Mouse (Mus musculus) megakaryocyte progenitor cell, adult 5-6 weeks (primary cell): ENCODE data around the gene Rad51b. TPM values are rescaled to one million over a fixed set of nuclear protein-coding genes. Genes with fewer than 3 reads are reported as not detected.

Source experiments
- ATAC-seq: replicated peaks from 2 replicates; pipeline ENCODE4 v1.8.0; 2016; ENCODE audit warnings: mild to moderate bottlenecking, moderate TSS enrichment, inconsistent platforms; ENCODE audit not compliant: poor library complexity
- total RNA-seq, 2 experiments: library from RNA; stranded (forward) in 1 of 2; stranded (reverse) in 1 of 2; fragments of 157-497, 149-512 nt in 1 of 2; fragments of 200-1000 nt in 1 of 2; gene quantifications; 2 replicates each; pipeline versions ENCODE4 v1.2.3 to v1.2.4; 2015 to 2017

The Rad51b gene
- total RNA-seq, 2 experiments from 2014 or later, result 15.7 to 19.5 TPM

DNA sequence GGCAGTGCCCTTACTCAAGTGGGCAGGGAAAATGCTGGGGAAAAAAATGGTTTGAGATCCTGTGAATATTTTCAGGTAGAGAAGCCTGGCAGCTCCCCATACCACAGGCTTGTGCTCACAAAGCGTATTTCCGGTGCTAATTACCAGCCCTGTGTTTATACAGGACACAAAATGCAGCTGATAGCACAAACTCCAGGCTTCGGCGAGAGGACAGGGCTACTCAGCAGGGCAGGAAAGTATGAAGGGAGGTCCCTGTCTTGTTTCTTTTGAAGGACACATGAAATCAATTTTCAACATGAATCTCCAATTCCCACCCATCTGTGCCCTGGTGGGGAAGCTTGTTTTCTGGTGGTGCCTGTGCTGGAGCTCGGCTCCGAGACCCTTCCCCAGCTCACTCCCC is 546.4 kb downstream of the Rad51b start:
- ATAC-seq, result no peak

DNA sequence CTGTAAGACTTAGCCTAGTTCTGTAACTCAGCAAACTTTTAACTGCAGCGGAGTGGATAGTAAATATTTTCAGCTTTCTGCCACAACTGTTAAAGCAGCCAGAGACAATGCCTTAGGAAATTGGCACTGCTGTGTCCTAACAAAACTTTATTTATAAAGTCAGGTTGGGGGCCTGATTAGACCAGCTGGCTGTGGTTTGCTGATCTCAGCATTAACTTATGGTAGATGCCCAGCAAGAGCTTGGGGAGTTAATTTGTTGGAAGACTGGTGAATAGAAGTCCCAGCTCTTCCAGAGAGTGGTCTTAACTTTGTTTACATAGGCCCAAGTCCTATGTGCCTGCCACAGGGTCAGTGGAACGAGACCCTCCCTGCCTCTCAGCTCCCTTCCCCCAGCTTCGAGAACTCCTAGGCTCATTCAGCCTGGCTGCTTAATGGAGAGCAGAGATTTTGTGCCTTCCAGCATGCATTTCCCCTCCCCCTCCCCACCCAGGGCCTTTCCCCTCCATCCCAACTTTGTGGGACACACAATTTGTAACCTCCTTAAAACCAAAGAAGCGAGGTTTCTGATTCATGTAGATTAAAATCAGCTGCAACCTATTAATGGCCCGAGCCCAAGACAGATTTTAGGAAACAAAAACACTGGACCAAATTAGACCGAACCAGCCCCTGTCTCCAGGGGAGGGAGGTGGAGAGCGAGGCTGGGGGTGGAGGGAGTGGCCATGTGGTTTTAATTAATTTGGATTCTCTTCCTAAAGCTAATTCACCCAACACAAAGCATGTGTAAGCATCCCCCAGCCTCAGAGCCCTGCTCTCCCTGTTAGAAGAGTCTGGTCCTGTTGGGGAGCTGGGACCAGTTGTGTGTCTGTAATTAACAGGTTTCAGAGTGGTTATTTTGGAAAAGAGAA is 549.4 kb downstream of the Rad51b start:
- no peak for ATAC-seq

DNA sequence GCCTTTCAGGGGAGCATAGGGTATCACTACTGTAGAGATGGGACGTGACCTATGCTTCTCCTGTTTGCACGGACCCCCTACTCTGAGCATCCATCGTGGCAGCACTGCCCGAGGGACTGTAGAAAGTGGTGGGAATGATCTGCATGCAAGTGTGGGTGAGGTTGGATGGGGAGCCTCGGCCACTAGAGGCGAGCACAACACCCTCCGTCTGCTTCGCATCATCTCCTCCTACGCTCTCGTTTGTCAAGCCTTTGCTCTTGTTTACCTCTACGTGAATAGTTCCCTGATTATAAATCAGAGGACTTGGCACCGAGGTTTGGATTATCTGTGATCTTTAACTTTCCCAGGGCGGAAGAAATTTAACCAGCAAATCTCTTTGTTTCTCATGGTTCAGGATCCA is 551.5 kb downstream of the Rad51b start:
- no peak for ATAC-seq

DNA sequence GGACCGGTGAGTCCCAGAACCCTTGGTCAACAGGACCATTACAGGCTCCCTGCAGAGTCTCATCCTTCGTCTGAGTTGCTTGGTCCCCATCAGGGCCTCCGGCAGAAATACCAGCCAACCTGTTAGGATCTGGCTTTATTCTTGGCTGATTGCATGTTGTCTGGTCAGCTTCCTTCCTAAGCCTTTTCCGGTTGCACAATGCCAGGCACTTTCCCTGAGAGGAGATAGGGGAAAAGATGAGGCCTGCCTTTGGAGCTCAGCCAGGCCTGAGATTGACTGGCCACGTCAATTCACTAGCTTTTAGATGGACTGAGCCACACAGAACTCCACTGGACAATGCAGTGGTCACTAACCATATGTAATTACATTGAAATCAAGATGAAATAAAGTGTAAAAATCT is 552.9 kb downstream of the Rad51b start:
- ATAC-seq, result no peak

DNA sequence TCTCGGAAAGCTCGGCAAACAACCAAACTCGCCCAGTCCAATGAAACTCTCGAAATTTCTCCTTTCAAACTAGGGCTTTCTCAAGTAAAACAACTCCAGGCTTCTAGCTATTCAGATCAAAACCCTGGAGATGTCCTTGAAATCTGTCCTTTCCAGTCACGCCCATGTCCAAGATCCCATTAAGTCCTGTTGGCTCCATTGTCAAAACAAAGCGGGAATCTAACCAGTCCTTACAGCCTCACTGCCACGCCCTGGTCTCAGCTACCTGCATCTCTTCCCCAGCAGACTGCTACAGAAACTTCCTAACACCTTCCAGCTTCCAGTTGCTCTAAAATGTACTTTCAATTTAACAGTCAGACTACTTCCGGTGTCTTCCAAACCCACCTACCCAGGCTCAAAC is 554.8 kb downstream of the Rad51b start:
- no peak for ATAC-seq

DNA sequence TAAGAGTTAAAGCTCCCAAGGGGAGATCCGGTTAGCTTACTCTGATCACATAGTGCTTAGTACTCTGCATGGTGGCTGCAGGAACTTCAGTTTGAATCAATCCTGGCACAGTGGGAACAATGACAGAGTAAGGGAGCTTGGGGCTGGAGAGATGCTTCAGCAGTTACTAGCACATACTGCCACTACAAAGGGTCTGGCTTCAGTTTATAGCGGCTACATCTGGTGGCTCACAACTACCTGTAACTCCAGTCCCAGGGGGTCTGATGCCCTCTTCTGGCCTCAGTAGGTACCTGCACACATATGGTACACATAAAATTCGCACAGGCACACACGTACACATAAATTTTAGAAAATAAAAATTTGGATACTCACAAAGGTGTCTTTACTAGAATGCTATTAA is 555.5 kb downstream of the Rad51b start:
- ATAC-seq, result no peak

DNA sequence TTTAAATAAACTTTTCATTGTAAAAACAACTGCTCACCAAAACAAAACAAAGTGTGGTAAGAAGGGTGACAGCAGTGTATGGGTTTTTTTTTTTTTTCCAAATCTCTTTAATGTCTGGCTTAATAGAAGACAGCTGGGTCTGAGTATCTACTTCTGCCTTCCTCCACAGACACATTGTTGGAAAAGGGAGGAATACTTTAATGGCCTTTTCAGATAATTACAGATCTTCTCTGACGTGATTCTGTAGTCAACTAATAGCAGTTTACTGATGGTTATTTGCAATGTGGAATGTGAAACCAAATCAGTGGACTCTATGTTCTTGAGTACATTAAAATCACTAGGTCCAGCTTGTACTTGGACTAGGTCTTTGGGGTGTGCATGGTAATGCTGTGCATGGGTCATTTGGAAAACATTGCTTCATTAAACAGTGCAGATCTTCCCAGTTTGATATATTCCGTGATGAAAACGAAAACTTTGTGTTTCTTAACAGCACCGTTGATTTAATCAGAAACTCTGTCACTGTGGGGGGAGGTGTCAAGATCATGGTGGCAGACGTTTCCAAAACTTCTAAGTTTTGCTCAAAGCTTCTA is 556.9 kb downstream of the Rad51b start:
- ATAC-seq, result no peak

DNA sequence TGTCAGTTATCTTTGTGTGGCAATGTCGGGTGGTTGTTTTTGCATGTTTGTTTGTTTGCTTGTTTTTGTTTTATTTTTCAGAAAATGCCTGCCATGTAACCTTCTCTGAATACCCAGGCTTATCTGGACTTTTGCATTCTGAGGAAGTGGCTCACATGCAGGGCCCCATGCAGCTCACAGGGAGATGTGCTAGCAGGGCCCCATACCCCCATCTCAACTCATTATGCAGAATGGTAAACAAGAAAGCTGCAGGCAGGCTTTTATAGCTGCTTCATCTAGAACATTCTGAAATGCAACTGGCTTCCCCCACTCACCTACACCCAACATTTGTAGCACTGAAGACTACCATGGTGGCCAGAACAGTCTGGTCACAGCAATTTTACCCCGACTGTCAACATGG is 557.4 kb downstream of the Rad51b start:
- ATAC-seq, result no peak

DNA sequence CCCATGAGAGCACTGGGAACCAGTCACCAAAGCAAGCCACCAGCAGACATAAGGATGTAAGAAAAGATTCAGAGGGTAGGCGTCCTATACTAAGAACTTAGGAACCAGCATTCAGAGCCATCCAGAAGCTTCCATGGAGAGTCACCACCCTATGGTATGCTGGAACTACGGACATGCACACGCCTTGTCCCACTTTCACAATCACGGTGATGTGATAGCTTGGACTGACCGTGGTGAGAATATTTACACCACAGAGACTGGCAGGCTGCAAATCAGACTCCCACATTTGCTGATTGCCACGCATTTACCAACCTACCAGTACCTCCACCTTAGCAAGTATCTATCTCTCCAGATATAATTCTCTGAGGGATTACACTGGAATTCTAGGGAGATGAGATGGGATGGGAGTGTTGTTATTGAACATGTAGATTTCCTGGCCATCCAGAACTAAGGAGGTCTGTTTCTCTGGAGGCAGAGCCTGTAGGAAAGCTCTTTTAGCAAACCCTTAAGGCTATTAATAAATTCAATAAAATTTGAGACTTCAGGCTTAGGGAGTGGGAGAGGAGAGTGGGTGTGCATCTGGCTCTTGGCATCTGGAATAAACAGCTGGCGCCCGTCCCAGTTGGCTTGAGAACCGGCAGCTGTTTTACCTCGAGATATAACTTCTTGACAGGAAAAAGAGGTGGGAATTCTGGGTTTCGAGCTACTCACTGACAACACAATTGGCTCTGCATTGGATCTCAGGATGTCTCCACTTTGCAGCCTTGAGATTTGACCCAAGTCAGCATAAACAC is 559.2 kb downstream of the Rad51b start:
- no peak for ATAC-seq

DNA sequence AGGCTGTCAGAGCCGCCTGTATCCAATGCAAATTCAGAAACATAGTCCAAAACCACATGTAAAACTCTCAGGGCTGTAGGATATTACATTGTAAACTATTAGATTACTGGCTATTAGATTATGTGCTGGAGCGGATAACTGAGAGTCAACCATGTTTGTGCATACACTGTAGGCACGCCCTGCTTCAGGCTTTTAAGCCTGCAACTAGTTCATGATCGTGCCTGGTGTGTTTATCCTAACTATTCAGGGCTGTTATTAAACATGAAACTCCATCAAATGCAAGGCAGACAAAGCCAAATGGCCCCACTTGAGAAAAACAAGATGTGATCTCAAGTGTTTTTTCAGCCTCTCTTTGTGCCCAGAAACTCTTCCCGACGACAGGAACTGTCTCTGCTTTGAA is 560.6 kb downstream of the Rad51b start:
- no peak for ATAC-seq

DNA sequence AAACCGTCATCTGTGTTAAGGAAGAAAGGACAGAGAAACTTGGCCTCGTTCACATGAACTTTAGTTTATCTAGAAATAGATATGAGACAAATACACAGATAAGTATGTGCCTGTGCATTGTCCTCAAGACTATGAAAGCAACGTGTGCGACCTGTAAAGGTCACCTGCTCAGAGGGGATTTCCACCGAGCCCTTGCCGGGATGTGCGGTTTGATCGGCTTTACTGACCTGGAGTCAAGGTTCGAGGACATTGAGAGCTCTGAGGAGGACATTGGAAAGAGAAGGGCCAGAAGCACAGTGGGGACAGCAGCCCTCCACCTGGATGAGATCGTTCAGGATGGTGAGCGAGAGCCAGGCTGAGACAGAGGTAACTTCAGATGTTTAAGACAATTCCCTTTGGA is 561.3 kb downstream of the Rad51b start:
- ATAC-seq, result no peak

DNA sequence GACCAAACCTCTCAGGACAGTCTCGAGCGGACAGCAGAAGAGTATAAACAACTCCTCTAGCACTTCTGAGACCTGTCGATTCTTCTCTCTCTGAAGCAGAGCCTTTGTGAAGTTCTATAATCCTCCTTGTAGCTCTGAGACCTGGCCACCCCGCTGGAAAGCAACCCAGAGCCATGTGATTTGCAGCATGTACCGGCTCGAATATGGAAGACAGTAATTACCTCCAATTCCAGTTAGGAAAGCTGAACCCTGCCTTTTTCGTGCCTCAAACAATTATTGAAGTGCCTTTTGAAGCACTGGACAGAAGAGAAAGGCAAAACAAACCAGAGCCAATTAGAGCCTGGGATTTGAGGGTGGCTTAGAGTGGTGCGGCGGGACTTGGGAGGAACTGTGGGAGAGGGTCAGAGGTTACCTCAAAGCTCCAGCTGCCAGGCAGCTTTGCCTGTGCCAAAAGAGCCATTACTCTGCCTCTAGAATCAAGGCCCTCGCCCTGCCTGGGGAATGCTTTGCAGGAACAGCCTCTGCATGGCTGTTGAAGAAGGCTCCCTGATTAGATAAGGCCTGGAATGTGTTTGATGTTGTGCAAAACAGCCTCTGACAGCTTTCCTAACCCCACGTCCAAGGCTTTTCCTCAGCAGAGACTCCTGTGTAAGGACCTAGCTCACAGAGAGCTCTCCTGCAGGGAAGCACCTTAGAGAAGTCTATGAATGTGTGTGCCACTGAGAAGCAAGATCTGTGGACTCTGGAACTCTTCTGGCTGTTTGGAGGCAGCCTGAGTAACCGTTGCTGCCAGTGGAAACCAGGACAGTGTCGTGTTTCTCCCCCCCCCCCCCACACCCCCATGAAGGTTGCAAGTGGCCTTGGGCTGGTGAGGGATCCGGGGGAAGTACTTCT is 562.5 kb downstream of the Rad51b start:
- no peak for ATAC-seq

DNA sequence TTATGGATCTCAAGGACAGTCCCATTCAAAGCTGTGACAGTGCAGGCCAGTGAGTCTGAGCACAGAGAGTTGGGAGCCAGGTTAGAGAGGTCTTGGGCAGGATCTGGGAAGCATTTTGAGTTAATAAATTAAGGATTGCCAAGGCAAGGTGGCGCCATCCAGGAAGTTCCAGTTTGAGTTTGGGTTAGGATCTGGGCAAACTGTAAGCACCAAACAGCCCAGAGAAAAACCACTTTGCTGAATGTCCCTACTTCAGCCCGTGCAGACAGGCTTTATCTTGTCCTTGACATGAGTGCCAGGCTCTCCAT is 563.1 kb downstream of the Rad51b start:
- no peak for ATAC-seq

Other genes with a start within 250 kb of the Rad51b start
- gene Pigh, start 207.6 kb upstream of the Rad51b start, total RNA-seq (2015), result 17.1 and 18.2 TPM in 2 replicates
- 13.2 and 15.8 TPM in 2 replicates for gene Pigh, start 207.6 kb upstream of the Rad51b start, total RNA-seq (2017)
- gene Arg2, start 166.5 kb upstream of the Rad51b start, total RNA-seq (2015), result 0.54 and 0.93 TPM in 2 replicates
- gene Arg2, start 166.5 kb upstream of the Rad51b start, total RNA-seq (2017), result 0.04 and 0.34 TPM in 2 replicates
- 16.5 and 19.2 TPM in 2 replicates for gene Vti1b, start 124.6 kb upstream of the Rad51b start, total RNA-seq (2015)
- gene Vti1b, start 124.6 kb upstream of the Rad51b start, total RNA-seq (2017), result 168 and 177 TPM in 2 replicates
- gene Rdh11, start 105.0 kb upstream of the Rad51b start, total RNA-seq (2015), result 14.4 and 15.7 TPM in 2 replicates
- gene Rdh11, start 105.0 kb upstream of the Rad51b start, total RNA-seq (2017), result 18.7 and 21.7 TPM in 2 replicates
- 7.0 and 9.1 TPM in 2 replicates for gene Rdh12, start 88.4 kb upstream of the Rad51b start, total RNA-seq (2015)
- 7.1 and 10.5 TPM in 2 replicates for gene Rdh12, start 88.4 kb upstream of the Rad51b start, total RNA-seq (2017)
- gene Zfyve26, start 978 bp upstream of the Rad51b start, total RNA-seq (2015), result 19.7 and 26.5 TPM in 2 replicates
- 15.8 and 17.4 TPM in 2 replicates for gene Zfyve26, start 978 bp upstream of the Rad51b start, total RNA-seq (2017)